Mouse (Mus musculus) liver, adult 2 months (tissue): ENCODE results near the gene Ces2h.

Experiments used
- CTCF ChIP-seq: fragments of 200-500 bp; IDR thresholded peaks from 2 replicates; pipeline ENCODE4 v1.5.1; 2011; ENCODE audit warnings: low read depth, low read length, control low read depth
- POLR2A ChIP-seq: fragments of 200-500 bp; IDR thresholded peaks from 2 replicates; pipeline ENCODE4 v1.6.1; 2011; ENCODE audit warnings: low read length, control low read depth; ENCODE audit not compliant: insufficient read depth; ENCODE audit errors: extremely low read depth

- no peak for TF ChIP-seq POLR2A
- peak; percentile 66 for TF ChIP-seq CTCF
These were observed 22.4 kb downstream of the Ces2h start for GRCm38 (mm10) chr8:105023087-105023486.
